Mouse (Mus musculus) ES-E14 (cell line): ENCODE results near the gene Gnai3. TPM values are rescaled to one million over a fixed set of nuclear protein-coding genes. Genes with fewer than 3 reads are reported as not detected.

ENCODE experiments used
- DNase-seq: peaks from one replicate; pipeline ENCODE4 v3.0.0-alpha.2; 2013; ENCODE audit warnings: low read depth, low spot score
- H3K27ac ChIP-seq: 2 replicates; pipeline ENCODE4 v1.5.1; 2012; ENCODE audit warnings: low read depth, mild to moderate bottlenecking, low read length, moderate library complexity, mixed read lengths; ENCODE audit not compliant: poor library complexity, insufficient read depth, severe bottlenecking
- H3K36me3 ChIP-seq: 2 replicates; pipeline ENCODE4 v1.6.1; 2012; ENCODE audit warnings: mild to moderate bottlenecking, low read length, moderate library complexity, mixed read lengths; ENCODE audit not compliant: control insufficient read depth, poor library complexity, insufficient read depth, severe bottlenecking
- H3K4me1 ChIP-seq, 2 experiments: fragments of 150-350 bp in 1 of 2; sonication (generic) in 1 of 2; 2 replicates each; pipeline ENCODE4 v1.6.1; 2012; ENCODE audit warnings: low read length in 2 of 2, mild to moderate bottlenecking in 1 of 2, mixed read lengths in 1 of 2; ENCODE audit not compliant: control insufficient read depth in 2 of 2, insufficient read depth in 2 of 2, poor library complexity in 1 of 2
- H3K4me3 ChIP-seq, 2 experiments: fragments of 150-350 bp in 1 of 2; sonication (generic) in 1 of 2; 2 replicates each; pipeline ENCODE4 v1.5.1; 2012; ENCODE audit warnings: low read length in 2 of 2, low read depth in 1 of 2, mild to moderate bottlenecking in 1 of 2, mixed read lengths in 1 of 2; ENCODE audit not compliant: insufficient read depth in 1 of 2, poor library complexity in 1 of 2, severe bottlenecking in 1 of 2
- H3K9ac ChIP-seq: 2 replicates; pipeline ENCODE4 v1.6.1; 2012; ENCODE audit warnings: low read depth, mild to moderate bottlenecking, low read length, mixed read lengths; ENCODE audit not compliant: poor library complexity, insufficient read depth, severe bottlenecking
- H3K9me3 ChIP-seq: fragments of 150-350 bp; sonication (generic); 2 replicates; pipeline ENCODE4 v1.6.1; 2012; ENCODE audit warnings: low read depth, mild to moderate bottlenecking, low read length; ENCODE audit not compliant: control insufficient read depth, insufficient read depth
- CHD2 ChIP-seq: IDR thresholded peaks from 2 replicates; pipeline ENCODE4 v1.6.1; 2014; ENCODE audit warnings: mild to moderate bottlenecking, low read depth, low read length, inconsistent platforms
- HCFC1 ChIP-seq: IDR thresholded peaks from 2 replicates; pipeline ENCODE4 v1.6.1; 2012; ENCODE audit warnings: low read length, inconsistent platforms, borderline replicate concordance; ENCODE audit not compliant: insufficient read depth
- MAFK ChIP-seq: IDR thresholded peaks from 2 replicates; pipeline ENCODE4 v1.6.1; 2014; ENCODE audit warnings: mild to moderate bottlenecking, low read depth, low read length, inconsistent platforms; ENCODE audit not compliant: insufficient read depth
- ZC3H11A ChIP-seq: IDR thresholded peaks from 2 replicates; pipeline ENCODE4 v1.6.1; 2012; ENCODE audit warnings: low read depth, mild to moderate bottlenecking, inconsistent platforms, low read length, borderline replicate concordance
- ZNF384 ChIP-seq: IDR thresholded peaks from 2 replicates; pipeline ENCODE4 v1.6.1; 2012; ENCODE audit warnings: low read depth, low read length, inconsistent platforms
- in situ Hi-C, 2 experiments: fragments of 600-800 bp; cut with MboI; formaldehyde crosslinking; loops; one replicate each; pipeline ENCODE4 v1.15.1; 2025; ENCODE audit warnings: low sequenced_read_pairs in 2 of 2, inconsistent platforms in 1 of 2; ENCODE audit not compliant: unreplicated experiment in 2 of 2
- total RNA-seq: library from RNA; depleted of rRNA; stranded (reverse); fragments of 300-350 nt; gene quantifications from 2 replicates; pipeline ENCODE4 v1.2.3, GENCODE M21; 2012

The Gnai3 gene
- total RNA-seq, 1 experiment, result 84.3 TPM

DNA sequence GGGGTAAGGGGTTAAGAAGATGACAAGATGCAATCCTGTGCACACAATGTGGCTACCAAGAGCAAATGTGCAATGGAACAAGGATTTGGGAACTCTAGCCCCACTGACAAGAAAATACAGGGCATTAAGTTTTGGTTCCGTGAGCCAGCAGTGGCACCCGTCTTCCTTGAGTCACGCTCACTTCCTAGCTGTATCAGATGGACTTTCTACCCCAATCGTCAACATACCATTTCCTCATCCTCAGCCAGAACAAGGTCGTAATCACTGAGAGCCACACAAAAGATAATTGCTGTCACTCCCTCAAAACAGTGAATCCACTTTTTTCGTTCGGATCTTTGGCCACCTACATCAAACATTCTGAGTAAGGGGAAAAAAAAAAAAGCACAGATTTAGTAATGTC, 33.7 kb downstream of the Gnai3 start:
- Histone ChIP-seq H3K27ac (no peak overlapping the region), H3K9ac (no peak overlapping the region), H3K4me1 (no peaks in the 10 kb centered on the region), H3K4me3 (no peak overlapping the region), H3K9me3 (no peaks in the 10 kb centered on the region), H3K36me3 (peaks cover 24% of the 10 kb centered on the region)
- DNase-seq, result no peak
- in situ Hi-C loops, result no loop called here
- no peak for TF ChIP-seq CHD2
- no peak for TF ChIP-seq ZNF384
- TF ChIP-seq MAFK, result no peak
- TF ChIP-seq HCFC1, result no peak

DNA sequence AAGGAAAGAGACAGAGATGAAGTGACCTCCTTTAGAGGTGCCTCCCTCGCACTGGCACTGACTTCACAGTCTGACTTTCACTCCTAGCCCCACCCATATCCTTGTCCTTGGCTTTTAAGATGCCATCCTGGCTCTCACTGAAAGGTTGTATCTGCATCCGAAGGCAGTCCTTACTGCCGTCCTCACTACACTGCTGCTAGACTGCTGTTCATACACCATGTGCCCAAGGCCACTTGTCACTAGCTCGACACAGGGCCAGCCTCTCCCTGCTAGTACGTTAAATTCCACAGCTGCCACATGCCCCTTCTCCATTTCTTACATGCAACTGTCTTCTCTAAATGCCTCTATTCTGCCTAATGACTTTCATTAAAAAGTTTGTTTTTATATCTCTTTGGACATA, 34.6 kb downstream of the Gnai3 start:
- H3K4me1 ChIP-seq, result no peaks in the 10 kb centered on the region
- H3K9ac ChIP-seq, result peak overlapping the region; percentile 48; the same call in 1 of the 2 replicates
- no peak for DNase-seq
- H3K9me3 ChIP-seq, result no peaks in the 10 kb centered on the region
- no peak overlapping the region for H3K4me3 ChIP-seq
- in situ Hi-C loops, result no loop called here
- peaks cover 24% of the 10 kb centered on the region for H3K36me3 ChIP-seq
- no peak for TF ChIP-seq CHD2
- no peak for TF ChIP-seq HCFC1
- no peak for TF ChIP-seq ZNF384
- TF ChIP-seq ZC3H11A, result no peak
- no peak for TF ChIP-seq MAFK
- no peak overlapping the region for H3K27ac ChIP-seq

DNA sequence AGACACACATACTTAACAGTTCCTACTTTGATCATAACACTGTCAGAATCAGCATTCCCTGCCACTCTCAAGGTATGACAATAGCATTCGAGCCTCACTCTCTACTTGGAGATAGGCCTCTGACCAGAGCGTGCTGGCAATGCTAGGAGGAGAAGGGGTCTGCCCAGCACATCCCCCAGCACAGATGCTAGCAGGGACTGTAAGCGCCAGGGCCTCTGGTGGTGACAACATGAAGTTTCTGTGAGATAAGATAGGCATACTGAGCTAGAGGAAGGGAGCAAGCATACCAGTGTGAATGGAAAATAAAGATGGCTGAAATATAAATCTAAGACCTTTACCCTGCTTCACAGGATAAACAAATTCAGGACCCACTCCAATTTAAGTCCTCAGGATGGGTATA, 40.7 kb downstream of the Gnai3 start:
- no peak overlapping the region for H3K27ac ChIP-seq
- H3K9me3 ChIP-seq, result no peaks in the 10 kb centered on the region
- H3K4me1 ChIP-seq, result no peaks in the 10 kb centered on the region
- in situ Hi-C loops, result no loop called here
- H3K36me3 ChIP-seq, result peaks cover 5% of the 10 kb centered on the region
- no peak for DNase-seq
- H3K9ac ChIP-seq, result no peak overlapping the region
- no peak overlapping the region for H3K4me3 ChIP-seq
- no peak for TF ChIP-seq ZC3H11A
- TF ChIP-seq HCFC1, result no peak
- no peak for TF ChIP-seq CHD2
- no peak for TF ChIP-seq ZNF384
- TF ChIP-seq MAFK, result no peak

DNA sequence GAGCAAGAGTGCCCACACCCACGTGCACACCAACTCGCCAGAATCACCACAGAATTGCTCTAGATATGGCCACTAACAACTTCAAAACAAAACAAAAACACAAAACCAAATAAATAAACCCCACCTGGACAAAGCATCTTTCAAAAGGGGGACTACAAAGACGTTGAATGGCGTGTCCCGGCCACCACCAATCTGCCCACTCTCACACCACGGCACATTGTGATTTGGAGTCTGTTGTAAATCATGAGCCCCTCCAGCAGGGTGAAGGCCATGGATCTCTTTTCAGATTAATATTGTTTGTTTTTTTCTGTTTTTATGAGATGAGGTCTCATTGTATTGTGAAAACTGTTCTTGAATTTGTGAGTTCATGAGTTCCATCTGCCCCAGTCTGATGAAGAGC, 43.9 kb downstream of the Gnai3 start:
- Histone ChIP-seq H3K9ac (no peak overlapping the region), H3K27ac (no peak overlapping the region), H3K4me1 (no peaks in the 10 kb centered on the region), H3K9me3 (no peaks in the 10 kb centered on the region), H3K4me3 (no peak overlapping the region), H3K36me3 (no peaks in the 10 kb centered on the region; the same call in 1 of the 2 replicates)
- DNase-seq, result no peak
- in situ Hi-C loops, result no loop called here
- no peak for TF ChIP-seq ZC3H11A

DNA sequence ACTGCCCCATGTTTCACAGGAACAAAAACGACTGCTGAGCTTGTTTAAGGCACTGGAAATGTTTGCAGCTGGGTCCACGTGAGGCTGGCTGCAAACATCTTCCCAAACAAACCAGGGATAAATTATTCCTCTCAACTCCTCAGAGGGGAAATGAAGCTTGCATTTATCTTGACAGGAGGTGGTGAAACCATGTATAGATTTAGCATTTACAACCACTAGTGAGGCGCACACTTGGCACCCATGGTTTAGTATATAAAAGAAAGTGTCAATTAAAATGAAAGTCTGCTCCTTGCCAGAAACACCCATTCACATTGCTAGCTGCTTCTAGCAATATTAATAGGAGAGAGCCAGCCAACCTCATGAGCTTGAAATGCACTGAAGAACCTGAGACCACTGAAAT, 44.4 kb downstream of the Gnai3 start:
- H3K9me3 ChIP-seq, result no peaks in the 10 kb centered on the region
- in situ Hi-C loops, result no loop called here
- TF ChIP-seq HCFC1 (no peak), ZC3H11A (no peak), CHD2 (no peak), ZNF384 (no peak), MAFK (no peak)

More for the DNA sequence above, 44.4 kb downstream of the Gnai3 start:
- Histone ChIP-seq H3K4me1 (no peaks in the 10 kb centered on the region; a peak in 1 of 4 replicates), H3K27ac (no peak overlapping the region), H3K4me3 (no peak overlapping the region), H3K9ac (no peak overlapping the region), H3K36me3 (no peaks in the 10 kb centered on the region)
- no peak for DNase-seq
